Comparison of ENCODE assay signal across 13 mouse cellular contexts in genomic region chr5:116154811-116155210, GRCm38 (mm10).
"Had no signal": no experiment of that assay in that cellular context is flagged by ENCODE, and none has a peak within 500 bp of the region (broad histone marks: within the 10 kb centered on the region; RNA-seq: fewer than 3 reads in every experiment).

No protein-coding gene starts in this region.

- H3K4me2 ChIP-seq: liver, embryonic 13.5 days; midbrain, embryonic 11.5 days had no signal

- H3K9ac ChIP-seq: liver, embryonic 13.5 days had no signal

- H3K36me3 ChIP-seq: liver, embryonic 13.5 days had no signal

- H3K27ac ChIP-seq: layer of hippocampus, adult 2 months; liver, embryonic 13.5 days had no signal

- H3K4me1 ChIP-seq: liver, embryonic 13.5 days; megakaryocyte, embryonic 14.5 days had no signal

- ATAC-seq: lung, postnatal 0 days had no signal

- H3K4me3 ChIP-seq: layer of hippocampus, adult 2 months; liver, embryonic 13.5 days; megakaryocyte, embryonic 14.5 days had no signal

- H3K9me3 ChIP-seq: liver, embryonic 13.5 days had no signal

- DNase-seq: kidney, adult 9 months; kidney, postnatal 25 days; layer of hippocampus, adult 9-11 months; liver, embryonic 13.5 days; lung, adult 2 months; lung, postnatal 36 days; midbrain, embryonic 14.5 days; thymus, adult 18-20 months; thymus, postnatal 36 days had no signal

- H3K27me3 ChIP-seq: liver, embryonic 13.5 days; megakaryocyte, embryonic 14.5 days had no signal
